Mouse (Mus musculus) heart, adult 2 months (tissue): ENCODE results near the gene Ankrd34a.

Experiments
- CTCF ChIP-seq: fragments of 200-600 bp; IDR thresholded peaks from 2 replicates; pipeline ENCODE4 v1.8.1; 2022; ENCODE audit warnings: antibody characterized with exemption, mild to moderate bottlenecking, moderate library complexity
- POLR2A ChIP-seq: fragments of 200-500 bp; IDR thresholded peaks from 2 replicates; pipeline ENCODE4 v1.6.1; 2011; ENCODE audit warnings: mild to moderate bottlenecking, low read depth, low read length, control low read depth; ENCODE audit not compliant: insufficient read depth

DNA sequence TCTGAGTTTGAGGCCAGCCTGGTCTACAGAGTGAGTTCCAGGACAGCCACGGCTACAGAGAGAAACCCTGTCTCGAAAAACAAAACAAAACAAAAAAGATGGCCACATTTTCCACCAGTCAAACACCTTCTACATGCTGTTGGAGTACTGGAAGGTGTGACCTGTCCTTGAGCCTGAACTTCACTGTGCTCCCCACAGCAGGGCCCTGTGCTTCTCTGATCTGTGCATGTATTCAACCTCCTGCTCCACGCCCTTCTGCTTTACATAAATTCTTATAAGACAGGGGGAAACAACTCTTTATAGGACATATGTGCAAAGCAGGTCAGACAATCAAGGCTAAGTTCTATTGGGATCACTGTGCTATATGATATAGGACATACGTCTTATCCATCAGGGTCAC, 26.8 kb downstream of the Ankrd34a start:
- TF ChIP-seq CTCF, result no peak
- no peak for TF ChIP-seq POLR2A
